Mouse (Mus musculus) kidney, adult 2 months (tissue): Measurements from ENCODE around the gene Hunk. TPM values are rescaled to one million over a fixed set of nuclear protein-coding genes. Genes with fewer than 3 reads are reported as not detected.

Experiments
- DNase-seq: peaks from one replicate; pipeline ENCODE4 v3.0.0; 2021
- H3K27ac ChIP-seq: fragments of 200-500 bp; 2 replicates; pipeline ENCODE4 v1.5.1; 2012; ENCODE audit warnings: low read depth, low read length, control low read depth, inconsistent platforms; ENCODE audit not compliant: insufficient read depth
- H3K27me3 ChIP-seq: fragments of 200-500 bp; replicated peaks from 2 replicates; pipeline ENCODE4 v1.6.1; 2012; ENCODE audit warnings: mild to moderate bottlenecking, moderate library complexity, low read length, inconsistent platforms; ENCODE audit not compliant: control insufficient read depth, insufficient read depth
- H3K36me3 ChIP-seq: fragments of 200-500 bp; 2 replicates; pipeline ENCODE4 v1.6.1; 2012; ENCODE audit warnings: mild to moderate bottlenecking, moderate library complexity, low read length, inconsistent platforms; ENCODE audit not compliant: control insufficient read depth, insufficient read depth
- H3K4me1 ChIP-seq: fragments of 200-500 bp; 2 replicates; pipeline ENCODE4 v1.6.1; 2011; ENCODE audit warnings: low read length; ENCODE audit not compliant: control insufficient read depth, insufficient read depth
- H3K4me3 ChIP-seq: fragments of 200-500 bp; 2 replicates; pipeline ENCODE4 v1.5.1; 2011; ENCODE audit warnings: mild to moderate bottlenecking, low read depth, low read length, control low read depth; ENCODE audit not compliant: insufficient read depth
- CTCF ChIP-seq: fragments of 200-500 bp; conservative IDR thresholded peaks from 2 replicates; pipeline ENCODE4 v1.5.1; 2011; ENCODE audit warnings: low read depth, mild to moderate bottlenecking, control low read depth, low read length, moderate library complexity, mixed read lengths; ENCODE audit not compliant: insufficient read depth, insufficient read length
- POLR2A ChIP-seq: fragments of 200-500 bp; IDR thresholded peaks from one replicate; pipeline ENCODE4 v1.6.1; 2011; ENCODE audit warnings: low read depth, low read length, control low read depth
- WGBS: fragments of 180-500 bp; shearing (Covaris S2); methylation state at CpG from one replicate; pipeline ENCODE4 v1.1.7; 2018; 5-methylcytosine and 5-hydroxymethylcytosine counted together
- polyA plus RNA-seq: library from polyadenylated mRNA; depleted of rRNA; stranded (reverse); fragments of >200 nt; gene quantifications from 2 replicates; pipeline ENCODE4 v1.2.3, GENCODE M21; 2012

Hunk gene
- polyA plus RNA-seq, 1 experiment: 2.1 TPM

DNA sequence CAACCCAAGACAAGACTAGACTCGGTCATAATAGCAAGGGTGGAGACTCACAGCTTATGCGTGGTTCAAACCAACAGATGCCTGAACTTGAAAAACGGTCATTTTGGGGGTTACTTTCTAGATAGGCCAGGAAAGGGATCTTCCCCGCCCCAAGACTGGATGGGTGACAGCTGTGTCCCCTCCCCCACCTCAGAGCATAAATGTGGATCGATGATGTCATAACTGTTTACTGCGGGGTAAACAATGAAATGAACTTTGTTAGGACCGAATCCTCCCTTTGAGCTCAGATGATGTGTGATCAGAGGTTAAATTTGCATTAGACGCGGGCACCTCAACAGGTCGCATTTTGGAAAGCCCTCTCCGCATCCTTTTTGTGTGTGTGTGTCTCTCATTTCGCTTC lies 967 bp upstream of the Hunk start:
- WGBS: 25% methylated on average over 12 of the region's 12 CpGs
- Histone ChIP-seq H3K27me3 (no peaks in the 10 kb centered on the region), H3K4me1 (peaks cover 14% of the 10 kb centered on the region), H3K36me3 (no peaks in the 10 kb centered on the region), H3K27ac (no peak overlapping the region), H3K4me3 (no peak overlapping the region)
- no peak for DNase-seq
- TF ChIP-seq POLR2A: no peak
- no peak for TF ChIP-seq CTCF

DNA sequence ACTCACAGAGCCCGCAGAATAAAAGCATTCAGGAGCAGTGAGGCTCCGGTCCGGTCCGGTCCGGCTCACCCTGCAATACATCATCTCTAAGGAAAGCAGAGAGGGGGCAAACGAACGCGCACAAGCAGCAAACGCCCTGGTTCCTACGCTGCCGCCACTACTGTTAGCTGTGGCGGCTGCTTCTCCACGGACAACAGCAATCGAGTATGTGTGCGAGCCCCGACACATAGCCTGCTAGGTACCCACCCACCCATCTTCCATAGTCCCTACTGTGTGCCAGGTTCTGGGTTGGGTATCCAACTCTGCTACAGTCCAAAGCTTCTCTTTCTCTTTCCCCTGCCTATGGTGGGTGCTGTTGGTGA lies 506 bp upstream of the Hunk start:
- DNase-seq: no peak
- no peaks in the 10 kb centered on the region for H3K36me3 ChIP-seq
- no peak for TF ChIP-seq POLR2A
- TF ChIP-seq CTCF: no peak
- 3% methylated on average over 16 of the region's 16 CpGs for WGBS
- peak overlapping the region; percentile 66 for H3K4me3 ChIP-seq
- H3K4me1 ChIP-seq: peaks cover 14% of the 10 kb centered on the region
- H3K27ac ChIP-seq: no peak overlapping the region
- H3K27me3 ChIP-seq: no peaks in the 10 kb centered on the region

DNA sequence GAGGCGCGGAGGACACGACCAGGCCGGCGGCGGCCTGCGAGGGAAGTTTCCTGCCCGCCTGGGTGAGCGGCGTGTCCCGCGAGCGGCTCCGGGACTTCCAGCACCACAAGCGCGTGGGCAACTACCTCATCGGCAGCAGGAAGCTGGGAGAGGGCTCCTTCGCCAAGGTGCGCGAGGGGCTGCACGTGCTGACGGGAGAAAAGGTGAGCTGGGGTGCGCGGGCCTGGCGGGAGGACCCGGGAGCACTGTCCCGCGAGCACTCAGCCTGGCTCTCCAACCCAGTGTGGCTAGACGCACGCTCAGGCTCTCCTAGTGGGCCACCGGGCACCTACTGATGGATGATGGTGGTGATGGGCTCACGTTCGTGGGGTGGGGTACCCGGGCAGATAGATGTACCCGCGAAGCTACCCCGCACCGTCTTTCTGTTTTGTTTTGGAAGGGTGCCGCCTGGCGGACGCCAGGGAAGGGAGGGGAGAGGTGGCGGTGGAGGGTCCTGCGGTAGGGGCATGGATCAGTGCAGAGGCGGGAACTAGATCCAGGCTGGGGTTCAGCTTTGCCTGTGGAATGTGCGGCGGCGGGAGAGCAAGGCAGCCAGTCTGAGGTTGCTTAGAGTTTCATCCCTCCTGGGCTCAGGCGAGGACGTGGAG lies 824 bp downstream of the Hunk start:
- peak; percentile 52 for DNase-seq
- H3K36me3 ChIP-seq: no peaks in the 10 kb centered on the region
- H3K4me3 ChIP-seq: peak overlapping the region; percentile 66
- H3K27me3 ChIP-seq: no peaks in the 10 kb centered on the region
- H3K27ac ChIP-seq: peak overlapping the region; percentile 56; the same call in 1 of the 2 replicates
- WGBS: under 1% methylated on average over 49 of the region's 49 CpGs
- TF ChIP-seq CTCF (0 out of 2 replicates have a peak, but pooled peaks have one; percentile 23), POLR2A (no peak)
- peaks cover 14% of the 10 kb centered on the region for H3K4me1 ChIP-seq

DNA sequence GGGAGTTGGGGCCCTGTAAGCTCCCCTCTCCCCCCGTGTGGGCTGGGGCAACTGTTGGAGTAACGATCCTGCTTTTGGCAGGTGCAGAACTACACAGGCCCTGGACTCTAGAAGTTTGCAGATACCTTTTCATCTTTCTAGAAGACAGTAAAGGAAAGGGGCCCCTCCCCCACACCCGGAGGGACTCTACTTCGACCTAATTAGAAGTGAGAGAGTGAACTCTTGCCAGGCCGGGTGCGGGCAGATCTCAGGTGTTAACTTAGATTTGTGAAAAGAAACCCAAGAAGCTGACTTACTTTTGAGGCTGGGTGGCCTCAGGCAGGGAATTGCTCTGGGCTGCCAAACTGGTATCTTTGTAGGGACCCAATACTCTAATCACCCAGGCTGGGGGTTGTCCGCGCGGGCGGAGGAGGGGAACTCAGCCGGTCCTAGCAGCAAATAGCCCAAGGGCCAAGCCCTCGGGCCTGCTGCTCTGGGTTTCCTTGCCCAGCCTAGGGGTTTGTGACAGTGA lies 1.4 kb downstream of the Hunk start:
- peak; percentile 82 for DNase-seq
- WGBS: 18% methylated on average over 12 of the region's 12 CpGs
- TF ChIP-seq POLR2A (no peak), CTCF (no peak)
- no peaks in the 10 kb centered on the region for H3K27me3 ChIP-seq
- peak overlapping the region; percentile 66 for H3K4me3 ChIP-seq
- peak overlapping the region; percentile 21; the same call in 1 of the 2 replicates for H3K27ac ChIP-seq
- peaks cover 14% of the 10 kb centered on the region for H3K4me1 ChIP-seq
- no peaks in the 10 kb centered on the region for H3K36me3 ChIP-seq

DNA sequence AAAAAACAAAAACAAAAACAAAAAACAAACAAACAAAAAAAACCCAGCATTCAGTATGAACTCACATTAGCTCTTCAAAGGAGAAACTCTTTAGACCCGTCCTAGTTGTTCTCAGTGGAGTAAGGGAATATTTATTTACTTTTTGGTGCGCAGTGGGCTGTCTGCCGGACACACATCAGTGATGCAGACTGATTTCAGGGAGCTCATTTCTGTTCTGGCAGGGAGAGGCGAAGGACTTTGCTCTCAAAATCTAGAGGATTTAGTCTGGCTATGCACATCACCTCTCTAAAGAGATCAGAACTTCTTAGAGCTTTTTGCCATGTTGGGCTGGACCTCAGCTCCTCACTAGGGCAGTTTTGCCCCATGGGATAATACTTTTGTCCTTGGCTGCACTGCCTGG lies 2.1 kb downstream of the Hunk start:
- Histone ChIP-seq H3K4me3 (no peak overlapping the region), H3K36me3 (no peaks in the 10 kb centered on the region), H3K27me3 (no peaks in the 10 kb centered on the region), H3K27ac (no peak overlapping the region), H3K4me1 (peaks cover 9% of the 10 kb centered on the region)
- WGBS: 71% methylated on average over 4 of the region's 4 CpGs
- peak; percentile 81 for DNase-seq
- TF ChIP-seq POLR2A (no peak), CTCF (no peak)

DNA sequence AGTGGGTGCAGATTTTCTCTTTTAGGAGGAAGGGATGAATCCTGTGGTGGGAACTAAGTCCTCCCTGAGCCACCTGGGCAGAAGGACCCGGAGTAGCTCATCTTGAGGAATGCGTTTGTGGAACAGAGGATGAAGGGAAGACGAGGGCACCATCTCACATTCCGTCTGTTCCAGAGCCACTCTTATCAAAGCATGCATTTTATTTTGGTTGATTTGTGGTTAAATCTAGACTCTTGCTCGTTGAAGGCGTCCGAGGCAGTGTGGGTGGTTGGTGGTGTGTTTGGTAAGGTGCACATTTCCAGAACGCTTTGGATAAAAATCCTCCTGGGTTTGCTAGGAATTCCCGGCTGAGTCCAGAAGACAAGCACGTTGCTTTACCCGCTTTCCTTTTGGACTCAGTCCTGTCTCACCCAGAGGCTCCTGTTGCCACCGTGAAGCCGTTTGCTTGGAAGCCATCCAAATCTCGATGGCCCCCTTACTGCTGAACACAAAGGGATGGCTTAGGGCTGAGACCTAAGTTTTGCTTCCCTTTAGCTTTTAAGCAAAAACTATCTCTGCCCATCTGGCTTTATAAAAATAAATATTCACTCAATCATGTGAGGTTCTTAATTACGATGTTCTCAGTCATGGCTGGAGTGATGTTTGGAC lies 3.4 kb downstream of the Hunk start:
- Histone ChIP-seq H3K4me3 (no peak overlapping the region), H3K27me3 (no peaks in the 10 kb centered on the region), H3K4me1 (peaks cover 5% of the 10 kb centered on the region; the same call in 1 of the 2 replicates), H3K27ac (no peak overlapping the region), H3K36me3 (no peaks in the 10 kb centered on the region)
- WGBS: 62% methylated on average over 15 of the region's 15 CpGs
- no peak for TF ChIP-seq POLR2A
- TF ChIP-seq CTCF: no peak
- no peak for DNase-seq

DNA sequence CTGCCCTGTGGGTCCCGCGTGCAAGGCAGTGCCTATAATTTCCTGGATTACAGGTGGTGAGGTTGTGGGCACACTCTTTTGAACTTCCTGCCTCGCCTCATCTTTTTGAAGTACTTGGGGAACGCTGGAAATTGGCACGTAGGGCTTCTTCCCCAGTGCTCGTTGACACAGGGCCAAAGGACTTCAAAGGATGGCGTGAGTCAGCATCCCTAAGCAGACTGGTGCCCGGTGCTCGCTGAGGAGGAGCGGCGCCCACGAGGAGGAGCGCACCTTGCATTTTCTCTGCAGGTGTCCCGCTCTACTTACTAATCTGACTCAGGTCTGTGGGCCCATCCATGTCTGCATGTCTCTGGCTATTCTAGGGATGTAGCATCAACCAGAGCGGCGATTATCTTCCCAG lies 4.9 kb downstream of the Hunk start:
- H3K36me3 ChIP-seq: no peaks in the 10 kb centered on the region
- no peak overlapping the region for H3K4me3 ChIP-seq
- DNase-seq: peak; percentile 66
- no peak overlapping the region for H3K27ac ChIP-seq
- TF ChIP-seq POLR2A (no peak), CTCF (no peak)
- 66% methylated on average over 16 of the region's 16 CpGs for WGBS
- H3K4me1 ChIP-seq: peaks cover 9% of the 10 kb centered on the region; the same call in 1 of the 2 replicates
- H3K27me3 ChIP-seq: no peaks in the 10 kb centered on the region
